Mouse (Mus musculus) C2C12 (cell line): ENCODE data around the gene Acer2. TPM values are rescaled to one million over a fixed set of nuclear protein-coding genes. Genes with fewer than 3 reads are reported as not detected.
A peak's percentile ranks its signal among the peaks of the same experiment; 100 is the strongest.

Source experiments
- H3K27me3 ChIP-seq: one replicate; pipeline ENCODE4 v1.6.1; 2011; ENCODE audit not compliant: control insufficient read depth, insufficient read depth, insufficient read length
- H3K36me3 ChIP-seq: one replicate; pipeline ENCODE4 v1.6.1; 2011; ENCODE audit not compliant: control insufficient read depth, insufficient read depth
- H3K4me3 ChIP-seq: one replicate; pipeline ENCODE4 v1.5.1; 2011; ENCODE audit warnings: mild to moderate bottlenecking, control low read depth; ENCODE audit not compliant: poor library complexity, insufficient read depth, severe bottlenecking
- H3K79me2 ChIP-seq: one replicate; pipeline ENCODE4 v1.6.1; 2011; ENCODE audit not compliant: control insufficient read depth, insufficient read depth
- H3K79me3 ChIP-seq: one replicate; pipeline ENCODE4 v1.6.1; 2011; ENCODE audit warnings: low read depth, control low read depth
- H3ac ChIP-seq: one replicate; pipeline ENCODE3; 2011; ENCODE audit warnings: low read depth; ENCODE audit not compliant: control insufficient read depth, insufficient read length
- CEBPB ChIP-seq: IDR thresholded peaks from one replicate; pipeline ENCODE4 v1.6.1; 2011; ENCODE audit warnings: low read depth, mild to moderate bottlenecking, control low read depth, moderate library complexity
- CTCF ChIP-seq: IDR thresholded peaks from one replicate; pipeline ENCODE4 v1.5.1; 2011; ENCODE audit not compliant: control insufficient read depth, insufficient read depth, insufficient read length
- FOSL1 ChIP-seq: IDR thresholded peaks from one replicate; pipeline ENCODE4 v1.8.0; 2011; ENCODE audit warnings: mild to moderate bottlenecking, low read length; ENCODE audit not compliant: poor library complexity, insufficient read depth, severe bottlenecking
- MAX ChIP-seq: IDR thresholded peaks from one replicate; pipeline ENCODE4 v1.6.1; 2011; ENCODE audit warnings: mild to moderate bottlenecking, control low read depth
- MYOD1 ChIP-seq: IDR thresholded peaks from one replicate; pipeline ENCODE4 v1.6.1; 2011; ENCODE audit warnings: low read depth; ENCODE audit not compliant: control insufficient read depth, insufficient read length
- MYOG ChIP-seq: IDR thresholded peaks from one replicate; pipeline ENCODE4 v1.6.1; 2011; ENCODE audit not compliant: control insufficient read depth, insufficient read length; ENCODE audit errors: extremely low read depth
- USF1 ChIP-seq: IDR thresholded peaks from one replicate; pipeline ENCODE4 v1.6.1; 2011; ENCODE audit warnings: low read depth, mild to moderate bottlenecking, control low read depth, moderate library complexity
- polyA plus RNA-seq: library from polyadenylated mRNA; unstranded; fragments of >200 nt; fragmentation: generic; extraction: Trizol; gene quantifications from one replicate; pipeline ENCODE4 v1.2.1, GENCODE M21; 2012; ENCODE audit warnings: missing spikeins

The Acer2 gene
- polyA plus RNA-seq, 1 experiment: 0.08 TPM

DNA sequence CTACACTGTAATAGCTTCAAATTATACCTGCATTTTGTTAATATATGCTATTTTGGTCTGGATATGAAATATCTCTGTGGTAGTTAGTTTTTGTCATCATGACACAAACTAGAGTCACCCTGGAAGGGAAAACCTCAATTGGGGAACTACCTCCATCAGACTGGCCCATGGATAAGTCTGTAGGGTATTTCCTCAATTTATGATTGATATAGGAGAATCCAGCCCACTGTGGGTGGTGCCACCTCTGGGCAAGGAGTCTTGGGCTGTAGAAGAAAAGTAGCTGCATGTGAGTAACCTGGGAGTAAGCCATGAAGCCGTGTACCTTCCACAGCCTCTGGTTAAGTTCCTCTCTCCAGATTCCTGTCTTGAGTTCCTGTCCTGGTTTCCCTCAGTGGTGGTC lies 74.6 kb downstream of the Acer2 start:
- Histone ChIP-seq H3K4me3 (no peak overlapping the region), H3K79me2 (no peaks in the 10 kb centered on the region), H3K79me3 (no peaks in the 10 kb centered on the region), H3K27me3 (peaks cover 3% of the 10 kb centered on the region), H3ac (no peak overlapping the region), H3K36me3 (no peaks in the 10 kb centered on the region)
- TF ChIP-seq FOSL1: no peak
- TF ChIP-seq CEBPB: no peak
- no peak for TF ChIP-seq CTCF
- TF ChIP-seq MYOD1: no peak
- no peak for TF ChIP-seq USF1
- no peak for TF ChIP-seq MYOG
- TF ChIP-seq MAX: no peak

DNA sequence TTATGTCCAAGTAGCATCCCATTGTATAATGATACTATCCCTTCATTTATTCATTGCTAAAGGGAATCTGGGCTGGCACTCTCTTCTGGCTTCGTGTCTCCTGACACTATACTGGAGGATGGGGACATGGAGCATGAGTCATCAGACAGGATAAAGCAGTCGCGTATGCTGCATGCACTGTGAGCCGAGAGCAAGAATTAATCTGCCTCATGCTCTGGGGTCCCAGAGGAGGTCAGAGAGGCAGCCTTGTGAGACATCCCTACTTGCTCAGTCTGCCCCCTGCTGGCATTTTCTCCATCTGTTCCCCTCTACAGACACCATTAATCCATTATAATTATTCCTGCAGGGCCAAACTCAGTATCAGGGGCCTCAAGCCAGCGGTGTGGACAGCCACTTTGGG lies 79.3 kb downstream of the Acer2 start:
- H3K79me3 ChIP-seq: no peaks in the 10 kb centered on the region
- no peak overlapping the region for H3K4me3 ChIP-seq
- H3K27me3 ChIP-seq: no peaks in the 10 kb centered on the region
- no peaks in the 10 kb centered on the region for H3K79me2 ChIP-seq
- no peak overlapping the region for H3ac ChIP-seq
- no peaks in the 10 kb centered on the region for H3K36me3 ChIP-seq
- no peak for TF ChIP-seq USF1

DNA sequence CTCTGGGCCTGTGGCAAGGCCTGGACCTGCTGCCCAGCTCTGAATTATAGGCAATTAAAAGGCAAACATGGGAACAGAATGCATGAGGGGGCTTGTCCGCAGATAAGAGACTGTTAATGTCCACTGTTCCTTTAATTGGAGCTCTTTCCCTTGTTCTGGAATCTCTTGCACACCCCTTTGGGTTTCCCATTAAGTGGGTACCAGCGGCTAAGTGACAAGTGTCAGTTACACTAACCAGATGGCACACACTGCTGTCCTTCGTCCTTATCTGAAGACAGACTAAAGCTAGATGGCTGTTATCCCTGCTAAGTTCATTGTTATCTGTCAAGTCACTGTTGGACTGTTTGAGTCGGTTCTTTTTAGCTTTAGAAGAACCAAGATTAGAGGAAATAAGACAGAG lies 81.3 kb downstream of the Acer2 start:
- no peak for TF ChIP-seq MYOD1
- no peak for TF ChIP-seq MYOG
- no peak for TF ChIP-seq USF1
- TF ChIP-seq FOSL1: no peak
- TF ChIP-seq CEBPB: no peak
- no peak for TF ChIP-seq CTCF
- TF ChIP-seq MAX: no peak
- no peaks in the 10 kb centered on the region for H3K79me3 ChIP-seq
- H3K79me2 ChIP-seq: no peaks in the 10 kb centered on the region
- no peaks in the 10 kb centered on the region for H3K36me3 ChIP-seq
- no peaks in the 10 kb centered on the region for H3K27me3 ChIP-seq
- H3K4me3 ChIP-seq: no peak overlapping the region
- H3ac ChIP-seq: no peak overlapping the region

DNA sequence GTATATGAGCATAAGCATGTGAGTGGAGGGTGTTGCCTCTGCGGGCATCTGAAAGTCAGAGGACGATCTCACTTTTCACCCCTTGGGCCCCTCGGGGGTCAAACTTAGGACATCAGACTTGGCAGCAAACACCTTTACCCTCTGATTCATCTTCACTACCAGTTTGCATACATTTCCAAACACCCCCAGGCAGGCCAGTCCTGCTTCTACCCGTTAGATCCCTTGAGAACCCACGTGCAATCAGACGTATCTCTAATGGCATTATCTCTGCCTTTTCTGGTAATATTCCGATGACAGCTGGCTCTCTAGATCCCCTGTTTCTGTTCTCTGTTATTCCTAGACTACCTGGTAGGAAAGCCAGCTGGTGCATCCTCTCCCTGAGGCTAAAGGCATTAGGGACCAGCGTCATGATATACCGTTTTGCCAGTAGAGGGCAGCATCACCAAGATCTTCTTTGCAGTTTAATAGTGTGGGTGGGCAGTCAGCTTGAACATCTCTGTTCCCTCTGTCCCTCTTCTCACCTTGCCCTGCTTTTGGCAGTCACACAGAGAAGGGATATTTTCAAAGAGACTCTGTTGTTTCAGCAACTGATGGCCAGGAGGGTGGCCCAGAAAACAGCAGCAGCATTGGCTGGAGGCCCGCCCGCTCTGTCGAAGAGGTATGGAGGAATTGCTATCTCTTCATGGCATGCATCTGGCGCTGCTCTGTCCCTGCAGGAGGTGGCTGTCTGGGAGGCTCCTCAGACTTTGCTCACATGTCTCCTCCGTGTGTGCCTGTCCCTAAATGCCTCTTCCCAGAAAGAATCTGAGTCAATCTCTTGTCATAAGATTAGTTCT lies 83.6 kb downstream of the Acer2 start:
- TF ChIP-seq CTCF: peak; percentile 6
- no peak for TF ChIP-seq USF1
- H3K27me3 ChIP-seq: no peaks in the 10 kb centered on the region
- H3K36me3 ChIP-seq: no peaks in the 10 kb centered on the region
- H3K4me3 ChIP-seq: no peak overlapping the region
- no peaks in the 10 kb centered on the region for H3K79me2 ChIP-seq
- H3K79me3 ChIP-seq: no peaks in the 10 kb centered on the region
- H3ac ChIP-seq: no peak overlapping the region

DNA sequence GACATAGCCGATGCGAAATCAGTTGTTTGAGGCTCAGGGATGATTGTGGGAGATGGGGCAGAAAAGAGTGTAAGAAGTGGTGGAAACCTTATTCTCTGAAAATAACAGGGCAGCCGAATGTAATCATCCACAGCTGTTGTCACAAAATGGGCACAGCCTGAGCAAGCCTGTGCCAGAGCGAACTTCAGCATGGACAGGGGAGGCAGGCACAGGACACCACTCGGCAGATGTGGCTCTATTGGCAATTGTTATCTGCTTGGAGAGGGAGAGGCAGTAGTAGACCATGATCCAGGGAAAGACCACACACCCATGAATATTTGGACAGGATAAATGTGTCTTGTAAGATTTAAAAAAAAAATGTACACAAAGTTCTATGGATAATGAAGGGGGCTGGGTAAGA lies 103.1 kb downstream of the Acer2 start:
- no peak overlapping the region for H3ac ChIP-seq
- H3K79me2 ChIP-seq: no peaks in the 10 kb centered on the region
- no peaks in the 10 kb centered on the region for H3K27me3 ChIP-seq
- no peaks in the 10 kb centered on the region for H3K36me3 ChIP-seq
- TF ChIP-seq MAX (no peak), FOSL1 (no peak), CEBPB (no peak), USF1 (no peak), MYOD1 (no peak), CTCF (no peak), MYOG (no peak)
- no peaks in the 10 kb centered on the region for H3K79me3 ChIP-seq
- H3K4me3 ChIP-seq: no peak overlapping the region

Other genes with a start within 250 kb of the Acer2 start
- 537 TPM for gene Plin2, start 204.3 kb upstream of the Acer2 start, polyA plus RNA-seq
- gene Dennd4c, start 125.8 kb upstream of the Acer2 start, polyA plus RNA-seq: 2.8 TPM
- 2,408 TPM for gene Rps6, start 17.0 kb upstream of the Acer2 start, polyA plus RNA-seq